Mouse (Mus musculus) mesoderm, embryonic 11.5 days (tissue): ENCODE data around the gene Gatad2a.
A peak's percentile ranks its signal among the peaks of the same experiment; 100 is the strongest.
"Not testable (repeated sequence)": the region's sequence is repeated elsewhere in the genome, so short reads cannot be mapped to it uniquely, and the experiment has no call there.

Experiments used
- DNase-seq: peaks from one replicate; pipeline ENCODE4 v3.0.0-alpha.2; 2012; ENCODE audit warnings: low read depth, low spot score

The Gatad2a gene

DNA sequence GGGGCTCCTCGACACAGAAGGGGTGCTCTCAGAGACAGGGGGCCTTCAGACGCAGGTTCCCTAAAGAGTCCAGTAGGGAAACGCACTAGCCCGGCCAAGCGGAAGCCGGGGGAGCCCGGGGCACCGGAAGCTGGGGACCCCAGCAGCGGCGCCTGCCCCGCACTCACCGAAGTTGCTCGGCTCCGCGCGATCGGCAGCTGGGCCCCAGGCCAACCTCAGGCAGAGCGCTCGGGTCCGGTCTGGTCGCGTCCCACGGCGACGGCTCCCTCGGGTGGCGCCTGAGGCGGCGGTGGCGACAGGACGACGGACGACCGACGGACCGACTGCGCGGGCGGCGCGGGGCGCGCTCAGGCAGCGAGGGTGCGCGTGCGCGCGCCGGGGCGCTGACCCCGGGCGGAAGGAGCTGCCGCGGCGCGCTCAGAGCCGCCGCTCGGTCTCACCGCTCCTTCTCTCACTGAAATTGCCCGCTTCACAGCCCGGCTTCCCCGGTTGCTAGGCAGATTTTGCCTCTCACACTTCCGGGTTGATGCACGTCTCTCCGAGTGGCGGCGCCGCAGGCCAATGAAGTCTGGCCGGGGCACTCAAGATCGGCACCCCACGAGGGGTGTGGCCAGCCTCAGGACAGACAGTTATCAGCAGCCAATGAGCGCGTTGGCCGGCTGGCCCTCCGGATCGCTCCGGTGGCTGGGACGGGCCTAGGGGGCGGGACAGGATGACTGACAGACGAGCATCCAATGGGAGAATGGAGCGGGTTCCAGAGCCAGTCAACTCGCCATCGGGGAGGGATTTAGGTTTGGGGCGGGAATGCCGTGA, at the start of gene Gatad2a:
Gene Gatad2a (minus strand): TSS at position 609 of the 813 bp plus-strand sequence.
- peak; percentile 99 for DNase-seq

DNA sequence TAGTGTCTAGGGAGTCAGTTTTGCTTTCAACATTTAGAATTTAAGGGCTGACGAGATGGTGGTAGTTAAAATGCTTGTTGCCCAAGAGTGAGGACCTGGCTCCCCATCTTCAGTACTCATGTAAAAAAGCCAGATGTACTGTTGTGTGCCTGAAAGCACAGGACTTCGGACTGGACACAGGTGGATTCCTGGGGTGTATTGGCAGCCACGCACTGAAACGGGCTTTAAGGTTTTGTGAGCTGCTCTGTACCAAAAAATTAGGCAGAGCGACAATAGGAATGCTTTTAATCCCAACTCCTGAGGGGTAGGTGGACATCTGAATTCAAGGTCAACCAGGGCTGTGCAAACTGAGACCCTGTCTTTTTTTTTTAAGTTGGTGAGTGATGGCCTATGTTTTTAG, 47.8 kb upstream of the Gatad2a start:
- no peak for DNase-seq

DNA sequence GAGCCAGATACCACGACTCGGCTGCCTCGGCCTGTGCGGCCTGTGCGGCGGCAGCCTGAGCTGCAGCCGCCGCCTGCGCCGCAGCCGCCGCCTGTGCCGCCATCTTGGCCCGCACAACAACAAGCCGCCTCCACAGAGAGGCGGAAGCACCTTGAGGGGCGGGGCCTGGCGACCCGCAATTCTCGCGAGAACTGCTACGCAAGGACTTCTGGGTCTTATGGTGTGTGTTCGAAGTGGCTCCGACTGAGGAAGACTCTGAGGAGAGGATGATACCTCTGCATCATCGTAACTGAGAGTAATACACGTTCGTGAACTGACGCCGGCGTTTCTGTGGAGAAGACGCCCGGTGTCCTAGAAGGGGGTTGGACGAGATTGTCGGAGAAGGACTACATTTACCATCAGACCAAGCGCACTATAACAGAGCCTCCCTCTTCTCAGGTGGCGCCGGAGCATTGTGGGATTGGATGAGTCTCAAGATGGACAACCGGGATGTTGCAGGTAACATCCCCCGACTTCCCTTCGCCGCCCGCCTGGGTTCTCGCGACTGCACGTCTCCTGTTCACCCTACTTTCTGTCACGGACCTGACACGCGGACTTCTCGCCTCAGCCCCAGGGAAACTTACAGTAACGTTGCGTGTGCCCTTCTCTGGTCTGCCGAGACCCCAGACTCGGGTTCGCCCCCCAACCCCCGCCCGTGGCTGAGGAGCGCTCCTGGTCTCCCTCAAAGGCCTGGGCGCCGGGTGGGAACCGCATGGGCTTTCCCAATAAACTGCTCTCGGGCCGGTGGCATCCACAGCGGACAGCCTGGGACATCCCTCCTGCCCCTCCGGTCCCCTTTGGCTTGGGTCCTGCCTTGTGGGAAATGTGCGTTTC, 46.6 kb upstream of the Gatad2a start, which contains the start of the genes Mau2 and Sugp1:
Gene Mau2 (minus strand): TSS at position 152 of the 873 bp plus-strand sequence.
Gene Sugp1 (plus strand): TSS at position 231 of the 873 bp plus-strand sequence.
- DNase-seq, result peak; percentile 98

DNA sequence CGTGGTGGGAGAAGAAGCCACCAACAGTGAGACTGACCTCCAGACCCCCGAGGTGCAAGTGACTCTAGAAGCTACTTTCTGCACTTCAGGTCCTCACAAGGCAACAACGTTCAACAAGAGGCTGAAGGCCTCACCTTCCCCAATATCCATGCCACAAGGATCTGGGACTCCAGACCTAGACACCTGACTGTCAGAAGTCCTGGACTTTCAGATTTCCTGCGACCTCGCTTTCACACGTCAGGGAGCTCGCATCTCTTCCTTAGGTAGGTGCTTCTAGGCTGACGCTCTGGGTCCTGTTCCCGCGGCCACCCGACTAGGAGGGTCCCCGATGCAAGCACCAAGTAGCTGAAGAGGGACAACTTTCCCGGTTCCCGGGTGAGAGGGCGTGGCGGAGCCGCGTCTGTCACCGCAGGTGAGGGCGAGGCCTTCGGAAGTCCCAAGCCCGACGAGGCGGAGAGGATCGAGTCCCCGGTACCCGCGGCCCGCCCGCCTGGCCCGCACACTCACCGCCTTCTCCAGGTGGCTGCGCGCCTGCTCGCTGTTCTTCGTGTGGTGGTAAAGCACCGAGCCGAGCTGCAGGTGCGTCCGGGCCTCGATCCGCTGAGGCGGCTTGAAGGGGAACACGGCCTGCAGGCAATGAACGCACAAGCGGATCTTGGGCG, 45.8 kb upstream of the Gatad2a start:
- DNase-seq, result no peak

DNA sequence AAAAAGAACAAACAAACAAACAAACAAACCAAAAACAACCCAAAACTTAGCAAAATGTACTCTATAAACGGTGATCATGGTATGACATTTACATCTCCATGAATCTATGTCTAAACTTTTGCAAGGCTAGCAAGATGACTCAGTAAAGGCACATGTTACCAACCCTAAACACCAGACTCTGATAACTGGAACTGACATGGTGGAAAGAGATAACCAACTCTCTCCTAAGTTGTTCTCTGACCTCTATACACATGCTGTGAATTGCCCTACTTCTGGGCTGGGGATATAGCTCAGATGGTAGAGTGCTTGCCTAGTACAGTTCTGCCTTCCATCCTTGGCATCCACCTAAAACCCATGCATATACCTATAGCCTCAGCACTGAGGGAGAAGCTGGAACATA, 41.8 kb upstream of the Gatad2a start:
- DNase-seq, result no peak

DNA sequence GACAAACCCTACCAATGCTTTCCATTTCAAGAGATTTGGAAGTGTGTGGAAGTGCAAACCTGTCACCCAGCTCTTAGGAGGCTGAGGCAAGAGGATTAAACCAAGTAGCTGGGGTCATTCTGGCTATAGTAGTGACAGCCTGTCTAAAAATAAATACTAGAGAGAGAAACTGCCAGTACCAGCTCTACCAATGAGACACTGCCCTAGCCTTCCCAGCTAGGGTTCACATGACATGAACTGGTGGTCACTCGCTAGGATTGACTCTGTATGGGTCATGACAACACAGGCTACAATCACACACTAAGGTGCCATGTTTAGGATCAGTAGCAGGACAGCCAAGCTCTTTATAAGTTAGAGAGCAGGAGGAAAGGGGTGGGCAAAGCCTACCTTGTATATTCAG, 34.1 kb upstream of the Gatad2a start:
- DNase-seq, result no peak

DNA sequence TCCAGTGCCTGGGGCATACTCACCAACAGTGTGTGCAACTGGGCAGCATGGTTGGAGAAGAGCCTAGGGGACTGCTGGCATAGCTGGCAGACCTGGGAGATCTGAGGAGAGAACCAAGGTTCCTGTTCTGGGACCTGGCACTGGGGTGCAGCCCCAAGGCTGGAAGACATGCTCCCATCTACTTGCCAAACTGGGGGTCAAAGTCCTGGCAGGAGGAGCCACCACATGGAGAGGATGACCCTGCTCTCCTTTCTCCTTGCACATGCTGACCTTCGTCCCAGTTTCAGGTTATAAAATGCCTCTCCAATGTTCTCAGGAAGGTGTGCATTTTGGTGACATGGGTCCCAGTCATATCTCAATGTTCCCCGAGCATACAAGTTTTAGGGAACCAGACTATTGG, 30.0 kb upstream of the Gatad2a start:
- no peak for DNase-seq

DNA sequence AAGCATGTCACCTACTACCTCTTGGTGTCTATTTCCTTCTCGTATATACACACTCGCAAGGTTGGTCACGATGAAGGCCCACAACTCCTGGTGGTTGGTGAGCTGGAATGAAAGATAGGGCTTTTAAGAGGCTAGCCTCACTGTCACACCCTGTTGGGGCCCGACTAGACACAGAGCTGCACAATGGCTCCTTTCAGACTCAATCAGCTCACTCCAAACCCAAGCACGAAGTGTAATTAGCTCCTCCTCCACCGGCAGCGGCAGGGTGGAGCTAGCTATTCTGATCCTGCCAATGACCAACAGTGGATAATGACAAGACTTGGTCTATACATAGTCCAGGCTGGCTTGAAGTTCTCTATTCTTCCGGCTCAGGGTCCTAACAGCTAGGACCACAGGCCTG, 27.4 kb upstream of the Gatad2a start:
- no peak for DNase-seq

DNA sequence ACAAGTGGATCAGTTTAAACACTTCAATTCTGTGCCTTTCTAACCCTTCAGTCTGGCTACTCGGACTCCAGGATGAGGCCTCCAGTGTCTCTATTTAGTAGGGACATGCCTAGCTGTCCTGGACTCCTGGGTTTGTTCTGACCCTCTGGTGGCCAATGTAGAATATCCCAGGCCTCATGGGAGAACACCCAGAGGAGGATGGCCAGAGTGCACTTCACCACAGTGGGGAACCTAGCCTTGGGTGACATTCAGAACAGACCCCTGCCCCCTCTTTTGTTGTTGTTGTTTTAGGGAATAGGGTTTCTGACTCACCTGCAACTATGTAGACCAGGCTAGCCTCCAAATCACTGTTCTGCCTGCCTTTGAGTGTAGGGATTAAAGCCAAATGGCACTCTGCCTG, 18.8 kb upstream of the Gatad2a start:
- no peak for DNase-seq

DNA sequence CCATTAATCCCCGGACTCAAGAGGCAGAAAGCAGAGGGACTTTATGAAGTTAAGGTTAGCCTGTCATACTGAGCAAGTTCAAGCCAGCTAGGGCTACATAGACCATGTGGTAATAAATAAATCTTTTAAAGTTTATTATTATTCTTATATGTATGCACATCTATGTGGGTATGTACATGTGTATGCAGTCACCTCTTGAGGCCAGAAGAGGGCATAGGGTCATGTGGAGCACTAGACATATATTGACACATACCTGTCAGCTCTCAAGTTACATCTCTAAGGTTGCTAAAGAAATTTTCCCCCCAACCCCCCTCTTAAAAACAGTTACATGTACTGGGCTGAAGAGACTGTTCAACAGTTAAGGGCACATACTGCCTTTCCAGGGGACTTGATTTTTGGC, 16.6 kb upstream of the Gatad2a start:
- no peak for DNase-seq

DNA sequence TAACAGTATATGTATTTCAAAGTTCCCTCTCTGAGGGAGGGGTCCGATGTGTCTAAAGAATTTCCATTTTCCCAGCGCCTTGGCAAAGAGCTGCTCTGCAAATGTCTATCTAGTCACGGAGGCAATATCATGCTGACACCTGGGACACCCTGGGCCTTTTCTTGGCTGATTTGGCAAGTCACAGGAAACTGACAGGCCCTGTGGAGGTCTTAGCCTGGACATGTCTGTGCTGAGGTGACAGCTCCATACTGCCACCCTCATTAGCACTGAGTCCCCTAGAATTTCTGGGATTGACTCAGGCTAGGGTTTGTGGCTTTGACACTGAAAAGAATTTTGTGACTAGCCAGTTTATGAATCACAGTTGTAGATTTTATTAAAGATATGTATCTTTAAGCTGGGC, 16.2 kb upstream of the Gatad2a start:
- DNase-seq, result no peak

DNA sequence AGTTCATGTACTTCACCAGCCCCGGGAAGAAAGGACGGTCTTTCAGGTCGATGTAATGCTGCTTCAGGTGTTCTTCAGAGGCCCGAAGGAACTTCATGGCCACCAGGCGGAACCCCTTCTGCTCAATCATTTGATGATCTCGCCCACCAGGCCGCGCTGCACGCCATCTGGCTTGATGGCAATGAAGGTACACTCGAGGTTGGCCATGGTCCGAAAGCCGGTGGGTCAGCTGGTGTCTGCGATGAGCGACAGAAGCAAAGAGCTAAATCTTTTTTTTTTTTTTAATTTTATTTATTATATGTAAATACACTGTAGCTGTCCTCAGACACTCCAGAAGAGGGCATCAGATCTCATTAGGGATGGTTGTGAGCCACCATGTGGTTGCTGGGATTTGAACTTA, 14.6 kb upstream of the Gatad2a start:
- not testable (repeated sequence) for DNase-seq

DNA sequence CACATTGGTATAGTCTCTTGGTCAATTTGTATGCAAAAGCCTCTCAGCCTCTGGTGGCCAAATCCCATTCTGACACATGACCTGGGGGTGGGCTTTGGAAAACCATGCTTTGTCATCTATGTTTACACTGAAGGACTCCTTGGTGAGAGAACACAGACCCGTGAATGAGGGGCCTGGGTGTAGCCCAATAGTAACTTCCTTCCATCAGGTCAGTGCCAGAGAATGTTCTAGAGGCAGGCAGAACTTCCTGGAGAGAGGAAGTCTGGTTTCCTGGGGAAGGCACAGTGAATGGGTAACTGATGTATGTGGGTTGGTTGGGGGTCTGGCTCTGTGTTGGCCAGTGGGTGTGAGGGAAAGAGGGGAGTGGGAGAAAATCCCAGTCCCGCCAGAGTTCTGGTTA, 9.0 kb upstream of the Gatad2a start:
- no peak for DNase-seq

DNA sequence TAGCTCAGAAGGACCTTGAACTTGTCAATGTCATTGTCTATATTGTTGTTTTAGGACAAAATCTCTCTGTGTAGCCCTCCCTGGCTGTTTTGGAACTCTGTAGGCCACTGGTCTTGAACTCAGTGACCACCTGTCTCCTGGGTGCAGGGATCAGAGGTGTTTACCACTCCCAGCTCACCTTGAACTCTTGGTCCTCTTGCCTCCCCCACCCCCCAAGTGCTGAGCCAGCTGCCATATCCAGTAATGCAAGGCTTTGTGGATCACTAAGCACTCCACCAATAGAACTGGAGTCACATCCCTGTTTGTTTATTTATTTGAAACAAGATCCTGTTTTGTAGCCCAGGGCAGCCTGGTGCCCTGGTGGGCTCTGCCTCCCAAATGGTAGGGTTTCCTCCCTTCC, 8.2 kb upstream of the Gatad2a start:
- no peak for DNase-seq

DNA sequence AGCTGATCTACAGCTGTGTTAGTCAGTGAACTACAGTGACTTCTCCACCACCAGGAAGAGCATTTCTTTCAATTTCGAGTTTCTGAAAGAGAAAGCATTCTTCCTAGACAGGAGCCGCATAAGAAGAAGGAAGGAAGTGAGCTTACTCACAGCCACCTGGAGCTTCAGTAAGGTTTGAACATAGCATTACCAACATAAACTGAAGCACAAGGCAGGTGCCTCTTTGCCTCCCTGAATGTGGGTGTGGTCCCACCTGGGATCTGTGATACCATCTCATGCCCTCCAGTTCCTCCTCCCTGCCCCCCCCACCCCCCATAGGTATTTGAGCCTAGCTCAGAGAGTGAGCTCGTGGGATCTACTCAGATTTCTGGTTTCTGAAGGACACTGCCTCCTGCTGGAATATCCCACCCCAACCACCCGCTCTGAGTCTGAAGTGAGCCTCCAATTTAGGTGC, 7.0 kb upstream of the Gatad2a start:
- DNase-seq, result no peak

DNA sequence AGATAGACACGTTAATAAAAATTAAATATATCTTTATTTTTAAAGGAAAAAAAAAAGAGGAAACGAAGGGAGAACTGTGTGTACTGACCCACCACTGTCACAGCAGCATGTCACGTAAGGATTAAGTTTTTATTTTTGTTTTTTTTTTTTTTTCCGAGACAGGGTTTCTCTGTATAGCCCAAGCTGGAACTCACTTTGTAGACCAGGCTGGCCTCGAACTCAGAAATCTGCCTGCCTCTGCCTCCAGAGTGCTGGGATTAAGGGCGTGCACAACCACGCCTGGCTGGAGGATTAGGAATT, 5.7 kb upstream of the Gatad2a start:
- not testable (repeated sequence) for DNase-seq

DNA sequence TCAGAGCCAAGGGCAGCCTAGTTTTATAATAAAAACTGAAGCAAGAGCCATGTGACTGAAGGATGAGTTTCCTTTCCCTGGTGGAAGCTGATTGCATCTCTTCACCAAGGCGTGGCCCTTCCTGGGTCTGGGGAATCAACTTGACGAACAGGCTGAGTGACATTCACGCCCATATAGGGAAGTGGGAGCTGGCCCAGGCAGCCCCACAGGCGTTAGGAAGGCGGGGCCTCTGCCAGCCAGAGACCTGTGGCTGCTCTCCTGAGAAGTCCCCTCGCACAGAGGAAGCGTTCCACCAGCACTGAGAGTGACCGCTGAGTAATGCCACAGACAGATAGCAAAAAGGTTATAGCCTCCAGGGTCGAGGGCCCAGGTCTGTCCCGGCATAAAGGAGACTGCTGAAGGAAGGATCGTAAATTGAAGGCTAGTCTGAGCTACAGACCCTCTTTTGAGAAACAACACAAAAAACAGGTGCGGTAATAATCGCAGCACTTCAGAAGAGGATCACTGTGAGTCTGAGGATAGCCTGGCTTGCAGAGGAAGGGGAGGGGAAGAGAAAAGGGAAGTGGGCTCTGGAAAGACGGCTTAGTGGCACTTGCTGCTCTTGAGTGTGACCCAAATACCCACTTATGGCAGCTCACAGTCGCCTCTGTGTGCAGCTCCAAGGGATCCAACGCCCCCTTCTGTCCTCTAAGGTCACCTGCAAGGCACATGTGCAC, 5.2 kb upstream of the Gatad2a start:
- peak; percentile 53 for DNase-seq

DNA sequence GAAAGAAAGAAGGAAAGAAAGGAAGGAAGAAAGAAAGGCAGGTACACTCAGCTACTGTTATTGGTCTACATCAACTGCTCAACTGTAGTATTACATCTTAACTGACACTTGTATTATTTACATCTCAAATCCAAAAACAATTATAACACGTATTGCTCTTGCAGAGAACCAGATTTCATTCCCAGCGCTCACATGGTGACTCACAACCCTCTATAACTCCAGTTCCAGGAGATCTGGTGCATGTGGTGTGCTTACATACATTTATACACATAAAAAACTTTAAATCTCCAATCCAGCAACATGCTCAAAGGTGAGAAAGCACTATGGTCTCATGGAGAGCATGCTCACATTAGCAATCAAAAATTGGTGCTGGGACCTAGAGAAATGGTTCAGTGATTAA, 4.0 kb upstream of the Gatad2a start:
- DNase-seq, result no peak

DNA sequence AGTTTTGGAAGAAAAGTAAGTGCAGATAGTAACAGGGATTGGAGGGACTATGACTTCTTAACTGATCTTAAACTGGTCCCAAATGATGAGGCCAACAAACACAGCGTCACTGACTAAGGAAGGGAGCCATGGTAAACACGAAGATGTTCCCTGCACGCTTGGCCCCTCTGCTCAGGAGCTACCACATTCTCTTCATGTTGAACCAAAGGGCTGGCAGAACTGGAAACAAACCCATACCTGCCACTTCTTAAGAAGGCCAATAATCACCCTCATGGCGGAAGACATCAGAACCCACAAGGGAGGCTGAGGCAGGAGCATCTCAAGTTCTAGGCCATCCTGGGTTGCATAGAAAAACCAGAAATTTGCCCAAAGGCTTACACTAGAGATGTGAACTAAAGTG, 3.1 kb upstream of the Gatad2a start:
- no peak for DNase-seq

DNA sequence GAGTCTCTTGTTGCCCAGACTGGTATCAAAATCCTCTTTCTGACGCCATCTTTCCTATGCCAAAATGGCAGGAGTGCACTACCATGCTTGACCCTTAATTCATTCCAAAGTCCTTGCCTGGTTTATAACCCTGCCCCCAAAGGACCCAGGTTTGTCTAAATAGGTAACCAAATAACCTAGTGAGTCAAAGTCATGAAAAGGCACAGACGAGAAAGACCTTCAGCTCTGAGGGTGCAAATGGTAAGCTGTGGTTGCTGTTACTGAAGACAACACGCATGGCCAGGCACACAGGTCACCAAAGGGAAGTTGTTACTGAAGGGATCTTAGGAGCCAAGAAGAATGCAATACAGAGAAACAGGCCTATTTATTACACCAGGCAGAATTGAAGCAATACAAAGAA, 2.5 kb upstream of the Gatad2a start:
- DNase-seq, result no peak

DNA sequence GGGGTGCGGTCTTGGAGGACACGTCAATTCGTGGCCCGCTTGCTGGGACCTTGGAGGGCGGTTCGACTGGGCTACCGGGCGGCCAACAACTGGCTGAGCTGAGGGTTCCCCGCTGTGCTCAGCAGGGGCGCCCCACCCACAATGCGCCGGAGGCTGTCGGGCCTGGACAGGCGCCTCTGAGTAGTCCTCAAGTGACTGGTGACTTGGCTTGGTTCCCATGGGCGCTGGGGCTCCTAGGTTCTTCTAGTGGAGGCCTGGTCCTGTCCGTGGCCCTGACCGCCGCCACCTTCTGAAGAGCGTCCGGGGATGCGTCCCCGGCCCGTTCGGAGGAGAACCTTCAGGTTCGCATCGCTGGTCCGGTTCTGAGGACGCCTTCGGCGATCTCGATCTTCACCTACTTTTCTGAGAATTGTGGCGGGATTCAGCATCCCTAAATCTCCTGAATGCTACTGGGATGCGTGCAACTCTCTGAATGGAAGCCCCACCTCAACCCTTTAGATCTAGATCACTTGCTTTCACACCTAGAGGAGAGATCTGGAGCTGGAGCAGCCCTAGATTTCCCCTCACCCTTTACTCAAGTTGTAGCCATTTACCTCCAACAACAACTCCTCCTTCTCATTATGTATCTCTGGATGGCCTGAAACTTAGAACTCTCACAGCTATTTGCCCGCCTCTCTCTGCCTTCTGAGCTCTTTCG, 553 bp upstream of the Gatad2a start:
- DNase-seq, result peak; percentile 13
